Mouse (Mus musculus): Measurements from ENCODE around the gene Gimap4.
A peak's percentile ranks its signal among the peaks of the same experiment; 100 is the strongest.

- TF ChIP-seq HCFC1 (IDR thresholded peaks at IDR 0.05; ENCODE audit: low read depth, low read length) (no peak), E2F4 (IDR thresholded peaks at IDR 0.05; ENCODE audit: insufficient replicate concordance, low read depth, low read length) (no peak), CTCF (conservative IDR thresholded peaks at IDR 0.05 in 1 of 2, IDR thresholded peaks at IDR 0.05 in 1 of 2; ENCODE audit: low read depth in 2 of 2, low read length in 2 of 2) (peak; percentile 32 to 87; a peak in 3 of 4 replicates)
Observed at GRCm38 (mm10) chr6:48642764-48643292, 41.5 kb upstream of the Gimap4 start.
